Mouse (Mus musculus): ENCODE results near the gene Fgf22. TPM values are rescaled to one million over a fixed set of nuclear protein-coding genes. Genes with fewer than 3 reads are reported as not detected.
A peak's percentile ranks its signal among the peaks of the same experiment; 100 is the strongest.

The Fgf22 gene
- polyA plus RNA-seq, 1 experiment from 2014 or later = 0.38 TPM

DNA sequence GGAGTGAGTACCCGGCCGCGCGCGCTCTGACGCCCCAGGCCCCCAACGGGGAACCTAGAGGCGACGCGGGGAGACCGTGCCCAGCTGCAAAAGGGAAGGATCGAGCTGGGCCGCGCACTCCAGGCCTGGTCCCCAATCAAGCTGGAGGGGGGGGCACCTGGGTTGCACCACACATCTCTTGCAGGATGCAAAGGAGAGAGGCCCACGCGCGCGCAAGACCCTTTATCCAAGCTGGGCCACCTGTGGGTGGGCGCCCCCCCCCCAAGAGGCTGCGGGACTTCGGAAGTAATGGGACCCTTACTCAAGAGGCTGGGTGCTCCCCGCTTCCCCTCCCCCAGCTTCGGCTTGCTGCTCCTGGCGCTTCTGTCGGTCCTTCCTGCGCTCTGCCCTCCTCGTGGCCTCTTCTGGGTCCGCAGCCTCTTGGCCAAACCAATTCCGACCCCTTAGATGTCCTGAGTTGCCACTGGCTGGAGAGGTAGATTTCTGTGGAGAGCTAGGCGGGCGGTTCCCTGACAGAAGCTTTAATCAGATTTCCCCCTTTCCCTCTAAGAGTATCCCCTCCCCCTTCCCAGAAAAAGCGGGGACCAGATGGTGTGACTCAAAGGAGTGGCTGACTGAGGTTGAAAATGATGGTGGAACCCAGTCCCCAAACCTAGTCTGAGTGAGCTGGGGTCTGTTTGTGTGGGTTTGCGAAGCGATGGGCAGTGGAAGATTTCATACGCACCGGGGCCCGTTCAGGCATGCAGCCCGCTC, 39.0 kb downstream of the Fgf22 start:
- peak overlapping the region; percentile 75 for H3K27ac ChIP-seq (ENCODE audit: poor library complexity, severe bottlenecking)
- peaks cover 26% of the 10 kb centered on the region for H3K4me1 ChIP-seq (replicated peaks)
- H3K9ac ChIP-seq = peak overlapping the region; percentile 96
- 1% methylated on average over 38 of the region's 38 CpGs for WGBS
- peak; percentile 7; the same call in 1 of the 2 replicates for ATAC-seq (ENCODE audit: insufficient number of reproducible peaks, low FRiP score)
- H3K9me3 ChIP-seq (replicated peaks) = no peaks in the 10 kb centered on the region
- H3K4me3 ChIP-seq = peak overlapping the region; percentile 94
- peak overlapping the region; percentile 93 for H3K4me2 ChIP-seq
- 0 out of 2 replicates have a peak, but pooled peaks cover 2% of the 10 kb centered on the region for H3K36me3 ChIP-seq
- H3K27me3 ChIP-seq (replicated peaks) = no peaks in the 10 kb centered on the region

DNA sequence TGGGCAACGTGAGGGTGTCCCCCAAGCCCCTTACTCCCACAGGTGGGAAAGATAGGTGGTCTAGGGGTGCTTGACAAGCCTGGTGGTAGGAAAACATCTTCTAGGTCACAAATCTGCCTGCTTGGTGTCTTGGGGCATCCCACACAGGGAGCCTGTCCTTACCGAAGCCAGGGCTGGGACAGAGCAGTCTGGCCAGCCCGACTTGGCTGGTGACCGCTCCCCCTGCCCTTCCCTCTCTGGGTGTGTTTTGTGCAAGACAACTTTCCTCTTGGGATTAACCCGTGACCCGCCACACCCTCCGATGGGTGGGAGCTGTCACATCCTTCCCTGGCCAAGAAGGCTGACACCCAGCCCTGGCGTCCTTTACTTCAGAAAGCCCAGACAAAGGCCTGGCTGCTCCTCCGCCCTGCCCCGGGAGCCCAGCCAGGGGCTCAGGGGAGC, 39.6 kb downstream of the Fgf22 start:
- peak overlapping the region; percentile 75 for H3K27ac ChIP-seq (ENCODE audit: poor library complexity, severe bottlenecking)
- H3K9me3 ChIP-seq (replicated peaks) = no peaks in the 10 kb centered on the region
- H3K4me2 ChIP-seq = peak overlapping the region; percentile 93
- H3K4me1 ChIP-seq (replicated peaks) = peaks cover 26% of the 10 kb centered on the region
- H3K36me3 ChIP-seq = 0 out of 2 replicates have a peak, but pooled peaks cover 2% of the 10 kb centered on the region
- H3K9ac ChIP-seq = peak overlapping the region; percentile 96
- 16% methylated on average over 10 of the region's 10 CpGs for WGBS
- no peaks in the 10 kb centered on the region for H3K27me3 ChIP-seq (replicated peaks)
- H3K4me3 ChIP-seq = peak overlapping the region; percentile 94
- ATAC-seq (ENCODE audit: insufficient number of reproducible peaks, low FRiP score) = peak; percentile 66

DNA sequence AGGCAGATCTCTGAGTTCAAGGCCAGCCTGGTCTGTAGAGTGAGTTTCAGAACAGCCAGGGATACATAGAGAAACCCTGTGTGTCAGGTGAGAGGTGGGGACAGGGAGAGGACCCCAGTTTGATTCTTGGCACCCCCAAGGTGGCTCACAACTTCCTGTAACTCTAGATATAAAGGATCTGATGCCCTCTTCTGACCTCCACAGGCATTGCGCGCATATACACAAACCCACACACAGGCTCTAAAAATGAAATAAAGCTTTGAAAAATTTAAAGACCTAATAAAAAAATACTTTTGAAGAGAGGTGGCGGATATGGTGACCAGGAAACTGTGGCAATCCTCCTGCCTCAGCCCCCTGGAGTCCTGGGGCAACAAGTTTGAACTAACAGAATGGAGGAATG, 41.0 kb downstream of the Fgf22 start:
- ATAC-seq (ENCODE audit: insufficient number of reproducible peaks, low FRiP score) = no peak
- Histone ChIP-seq H3K9me3 (replicated peaks) (no peaks in the 10 kb centered on the region), H3K36me3 (0 out of 2 replicates have a peak, but pooled peaks cover 2% of the 10 kb centered on the region), H3K27ac (ENCODE audit: poor library complexity, severe bottlenecking) (no peak overlapping the region), H3K9ac (no peak overlapping the region), H3K27me3 (replicated peaks) (no peaks in the 10 kb centered on the region), H3K4me1 (replicated peaks) (peaks cover 26% of the 10 kb centered on the region), H3K4me2 (no peak overlapping the region), H3K4me3 (no peak overlapping the region)
- 91% methylated on average over 3 of the region's 3 CpGs for WGBS

DNA sequence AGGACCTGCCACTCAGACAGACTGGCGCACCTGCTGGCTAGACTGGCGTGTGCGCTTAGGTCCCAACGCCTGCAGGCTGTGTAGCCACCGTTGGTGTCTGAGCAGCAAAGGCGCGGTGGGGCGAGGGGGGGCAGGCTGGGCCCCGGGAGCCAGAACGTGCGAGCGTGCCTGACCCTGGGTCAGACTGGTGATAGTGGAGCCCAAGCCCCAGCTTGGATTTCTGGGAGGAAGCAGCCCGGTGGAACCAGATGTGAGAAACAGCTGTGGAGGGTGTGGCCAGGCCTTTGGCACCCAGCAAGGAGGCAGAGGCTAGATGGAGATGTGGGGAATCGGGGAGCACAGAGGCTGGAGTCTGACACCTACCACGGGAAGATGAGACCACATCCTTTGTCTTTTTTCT, 42.5 kb downstream of the Fgf22 start:
- peaks cover 34% of the 10 kb centered on the region for H3K4me1 ChIP-seq (replicated peaks)
- H3K27ac ChIP-seq (ENCODE audit: poor library complexity, severe bottlenecking) = peak overlapping the region; percentile 20; the same call in 1 of the 2 replicates
- 0 out of 2 replicates have a peak overlapping the region, but pooled peaks have one; percentile 2 for H3K4me2 ChIP-seq

DNA sequence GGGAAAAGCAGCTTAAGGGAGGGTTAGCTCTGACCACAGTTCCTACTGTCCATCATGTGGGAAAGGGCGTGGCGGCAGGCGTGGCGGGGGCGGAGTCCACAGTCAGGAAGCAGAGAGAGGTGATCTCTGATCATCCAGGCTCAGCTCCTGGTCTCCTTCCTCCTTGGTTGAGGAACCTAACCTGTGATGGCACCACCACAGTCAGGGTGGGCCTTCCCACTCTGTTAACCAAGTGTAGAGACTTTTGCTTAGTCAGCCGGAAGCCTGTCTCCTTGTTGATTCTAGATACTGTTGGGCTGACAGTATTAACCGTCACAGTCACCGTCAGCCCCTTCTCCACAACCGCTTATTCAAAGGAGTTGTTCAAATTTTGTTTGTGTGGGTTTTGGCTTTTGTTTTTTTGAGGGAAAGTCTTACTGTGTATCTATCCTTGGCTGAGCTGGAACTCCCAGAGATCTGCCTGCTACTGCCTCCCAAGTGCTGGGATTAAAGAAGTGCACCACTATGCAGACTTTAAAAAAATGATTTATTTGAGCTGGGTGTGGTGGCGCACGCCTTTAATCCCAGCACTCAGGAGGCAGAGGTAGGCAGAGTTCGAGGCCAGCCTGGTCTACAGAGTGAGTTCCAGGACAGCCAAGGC, 43.5 kb downstream of the Fgf22 start:
- 0 out of 2 replicates have a peak overlapping the region, but pooled peaks have one; percentile 5 for H3K27ac ChIP-seq (ENCODE audit: poor library complexity, severe bottlenecking)
- H3K9me3 ChIP-seq (replicated peaks) = no peaks in the 10 kb centered on the region
- 0 out of 2 replicates have a peak, but pooled peaks cover 2% of the 10 kb centered on the region for H3K36me3 ChIP-seq
- peaks cover 41% of the 10 kb centered on the region for H3K4me1 ChIP-seq (replicated peaks)
- H3K27me3 ChIP-seq (replicated peaks) = no peaks in the 10 kb centered on the region
- H3K9ac ChIP-seq = no peak overlapping the region
- H3K4me3 ChIP-seq = no peak overlapping the region
- H3K4me2 ChIP-seq = no peak overlapping the region
- no peak for ATAC-seq (ENCODE audit: insufficient number of reproducible peaks, low FRiP score)
- 76% methylated on average over 12 of the region's 12 CpGs for WGBS

More for the DNA sequence above, 42.5 kb downstream of the Fgf22 start:
- 0 out of 2 replicates have a peak, but pooled peaks cover 2% of the 10 kb centered on the region for H3K36me3 ChIP-seq
- ATAC-seq (ENCODE audit: insufficient number of reproducible peaks, low FRiP score) = no peak
- no peak overlapping the region for H3K9ac ChIP-seq
- H3K27me3 ChIP-seq (replicated peaks) = no peaks in the 10 kb centered on the region
- H3K4me3 ChIP-seq = no peak overlapping the region
- no peaks in the 10 kb centered on the region for H3K9me3 ChIP-seq (replicated peaks)
- WGBS = 30% methylated on average over 15 of the region's 15 CpGs

DNA sequence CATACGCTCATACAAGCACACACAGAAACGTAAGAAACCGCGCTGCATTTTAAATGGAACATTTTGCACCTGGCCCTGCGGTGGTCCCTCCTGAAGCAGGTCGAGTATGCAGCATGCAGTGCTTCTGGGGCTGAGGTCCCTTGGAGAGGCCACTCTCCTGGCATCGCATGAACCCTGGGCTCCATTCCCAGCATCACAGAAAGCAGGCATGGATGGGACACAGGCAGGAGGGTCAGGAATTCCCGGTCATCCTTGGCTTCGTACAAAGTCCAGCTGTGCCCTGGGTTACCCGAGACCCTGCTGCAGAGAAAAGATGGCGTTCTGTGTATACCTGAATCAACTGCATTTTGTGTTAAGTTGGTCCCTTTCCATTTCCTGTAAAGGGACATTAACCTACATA, 45.6 kb downstream of the Fgf22 start:
- H3K9me3 ChIP-seq (replicated peaks) = no peaks in the 10 kb centered on the region
- no peak for ATAC-seq (ENCODE audit: insufficient number of reproducible peaks, low FRiP score)
- peaks cover 43% of the 10 kb centered on the region for H3K4me1 ChIP-seq (replicated peaks)
- H3K4me3 ChIP-seq = no peak overlapping the region
- no peaks in the 10 kb centered on the region for H3K27me3 ChIP-seq (replicated peaks)
- H3K4me2 ChIP-seq = no peak overlapping the region
- no peak overlapping the region for H3K9ac ChIP-seq
- no peak overlapping the region for H3K27ac ChIP-seq (ENCODE audit: poor library complexity, severe bottlenecking)
- H3K36me3 ChIP-seq = 0 out of 2 replicates have a peak, but pooled peaks cover 2% of the 10 kb centered on the region
- WGBS = 83% methylated on average over 11 of the region's 11 CpGs

DNA sequence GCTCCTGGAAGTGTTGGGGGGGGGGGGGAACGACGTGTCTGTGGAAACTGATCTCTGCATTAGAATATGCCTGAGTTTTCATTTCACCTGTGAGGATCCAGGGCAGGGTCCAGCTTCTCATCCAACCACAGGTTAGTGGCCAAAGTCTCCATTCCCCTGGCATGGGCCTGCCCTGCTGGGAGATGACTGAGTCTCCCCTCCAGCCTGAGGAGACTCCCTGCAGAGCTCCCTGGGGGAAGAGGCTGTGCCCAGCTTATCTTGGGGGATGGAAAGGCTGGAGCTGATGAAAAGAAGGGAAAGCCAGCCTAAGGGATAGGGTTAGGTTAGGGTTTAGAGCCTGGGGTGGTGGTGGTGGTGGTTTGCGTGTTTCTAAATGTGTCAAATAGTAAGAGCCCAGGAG, 47.0 kb downstream of the Fgf22 start:
- Histone ChIP-seq H3K27me3 (replicated peaks) (no peaks in the 10 kb centered on the region), H3K4me1 (replicated peaks) (peaks cover 54% of the 10 kb centered on the region), H3K9me3 (replicated peaks) (no peaks in the 10 kb centered on the region), H3K9ac (peak overlapping the region; percentile 41; the same call in 1 of the 2 replicates), H3K36me3 (no peaks in the 10 kb centered on the region), H3K4me2 (peak overlapping the region; percentile 28), H3K4me3 (no peak overlapping the region), H3K27ac (ENCODE audit: poor library complexity, severe bottlenecking) (peak overlapping the region; percentile 66)
- ATAC-seq (ENCODE audit: insufficient number of reproducible peaks, low FRiP score) = no peak
- 40% methylated on average over 3 of the region's 3 CpGs for WGBS

DNA sequence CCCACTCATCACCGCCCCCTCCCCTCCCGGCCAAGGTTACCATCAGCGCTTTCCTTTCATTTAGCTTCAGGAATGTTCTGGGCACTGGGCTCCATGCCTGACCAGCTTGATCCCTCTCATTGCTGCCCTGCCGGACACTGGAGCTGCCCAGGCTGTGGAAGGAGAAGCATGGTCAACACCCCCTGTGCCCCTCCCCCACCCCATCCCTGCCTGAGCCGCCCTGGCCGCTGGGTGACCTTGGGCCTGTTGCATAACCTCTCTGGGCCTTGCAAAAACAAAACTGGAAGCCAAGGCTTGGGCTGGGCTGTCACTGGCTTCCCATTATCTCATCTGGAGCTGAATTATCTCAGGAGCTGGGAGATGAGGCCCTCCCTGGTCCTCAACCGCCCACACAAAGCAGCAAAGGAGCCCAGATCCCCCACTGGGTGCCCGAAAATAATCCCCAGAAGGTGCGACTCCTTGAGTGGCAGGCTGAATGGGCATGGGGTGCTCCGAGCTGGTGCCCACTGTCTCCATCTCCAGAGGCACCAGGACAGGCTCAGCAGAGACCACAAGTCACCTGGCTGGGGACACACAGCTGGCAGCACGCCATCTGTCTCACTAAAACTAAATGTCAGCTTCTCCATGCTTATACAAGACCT, 47.6 kb downstream of the Fgf22 start:
- no peaks in the 10 kb centered on the region for H3K27me3 ChIP-seq (replicated peaks)
- H3K4me1 ChIP-seq (replicated peaks) = peaks cover 56% of the 10 kb centered on the region
- H3K9ac ChIP-seq = peak overlapping the region; percentile 41; the same call in 1 of the 2 replicates
- 22% methylated on average over 11 of the region's 11 CpGs for WGBS
- peak; percentile 53 for ATAC-seq (ENCODE audit: insufficient number of reproducible peaks, low FRiP score)
- peak overlapping the region; percentile 28 for H3K4me2 ChIP-seq
- peak overlapping the region; percentile 66 for H3K27ac ChIP-seq (ENCODE audit: poor library complexity, severe bottlenecking)
- H3K4me3 ChIP-seq = no peak overlapping the region
- no peaks in the 10 kb centered on the region for H3K36me3 ChIP-seq
- H3K9me3 ChIP-seq (replicated peaks) = no peaks in the 10 kb centered on the region

DNA sequence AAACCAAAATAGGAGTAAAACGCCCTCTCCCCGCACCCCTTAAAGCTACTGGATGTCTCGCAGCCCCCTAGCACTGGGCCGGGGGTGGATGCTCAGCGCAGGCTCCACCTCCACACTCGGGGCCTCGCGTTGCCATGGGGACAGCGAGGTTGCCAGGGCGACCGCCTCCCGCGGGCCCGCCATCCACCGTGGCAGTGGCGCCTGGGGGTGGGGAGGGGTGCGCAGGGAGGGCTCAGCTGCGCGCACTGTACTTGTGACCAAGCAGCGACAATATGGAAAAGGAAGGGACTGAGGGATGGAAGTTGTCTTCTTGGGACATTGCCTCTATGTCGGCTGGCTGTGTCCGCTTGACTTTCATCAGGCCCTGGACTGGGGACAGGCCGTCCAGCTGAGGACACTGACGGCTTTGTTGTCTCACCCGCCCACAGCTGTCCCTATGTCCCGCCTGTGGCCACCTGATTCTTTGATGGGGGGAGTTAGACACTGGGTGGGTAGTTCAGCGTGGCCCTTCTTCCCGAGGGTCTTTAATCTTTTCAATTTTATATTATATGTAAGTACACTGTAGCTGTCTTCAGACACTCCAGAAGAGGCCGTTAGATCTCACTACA, 48.9 kb downstream of the Fgf22 start:
- Histone ChIP-seq H3K9ac (peak overlapping the region; percentile 56; the same call in 1 of the 2 replicates), H3K27me3 (replicated peaks) (no peaks in the 10 kb centered on the region), H3K4me2 (peak overlapping the region; percentile 40), H3K27ac (ENCODE audit: poor library complexity, severe bottlenecking) (peak overlapping the region; percentile 62; the same call in 1 of the 2 replicates), H3K4me3 (no peak overlapping the region), H3K9me3 (replicated peaks) (no peaks in the 10 kb centered on the region), H3K4me1 (replicated peaks) (peaks cover 55% of the 10 kb centered on the region), H3K36me3 (no peaks in the 10 kb centered on the region)
- no peak; the same call in 1 of the 2 replicates for ATAC-seq (ENCODE audit: insufficient number of reproducible peaks, low FRiP score)
- WGBS = 14% methylated on average over 29 of the region's 29 CpGs

DNA sequence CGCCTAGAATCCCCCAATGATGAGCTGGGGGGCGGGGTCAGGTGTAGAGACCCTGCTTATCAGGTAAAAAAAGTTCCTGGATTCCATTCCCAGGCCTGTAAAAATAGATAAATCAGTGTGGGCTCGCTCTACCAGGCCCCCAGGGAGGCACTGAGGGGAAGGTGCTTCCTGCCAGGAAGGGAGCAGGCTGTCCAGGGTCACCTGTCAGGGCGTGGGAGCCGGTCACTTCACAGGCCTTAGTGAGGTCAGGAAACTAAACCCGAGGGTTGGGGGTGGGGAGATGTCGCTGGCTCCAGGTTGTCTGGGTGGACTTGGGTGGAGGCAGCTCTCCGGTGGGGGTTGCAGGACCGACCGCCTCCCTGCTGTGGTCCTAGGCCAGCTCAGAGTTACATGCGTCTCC, 50.8 kb downstream of the Fgf22 start:
- H3K27me3 ChIP-seq (replicated peaks) = no peaks in the 10 kb centered on the region
- H3K9me3 ChIP-seq (replicated peaks) = no peaks in the 10 kb centered on the region
- H3K27ac ChIP-seq (ENCODE audit: poor library complexity, severe bottlenecking) = peak overlapping the region; percentile 83
- peaks cover 4% of the 10 kb centered on the region for H3K36me3 ChIP-seq
- peaks cover 55% of the 10 kb centered on the region for H3K4me1 ChIP-seq (replicated peaks)
- peak overlapping the region; percentile 24 for H3K4me3 ChIP-seq
- peak; percentile 76 for ATAC-seq (ENCODE audit: insufficient number of reproducible peaks, low FRiP score)
- 24% methylated on average over 11 of the region's 11 CpGs for WGBS
- H3K9ac ChIP-seq = 0 out of 2 replicates have a peak overlapping the region, but pooled peaks have one; percentile 54
- peak overlapping the region; percentile 53 for H3K4me2 ChIP-seq

Measured in heart, embryonic 12.5 days (tissue).